Mouse (Mus musculus) left cerebral cortex, adult 2 months (tissue): Measurements from ENCODE around the gene Cpd. TPM values are rescaled to one million over a fixed set of nuclear protein-coding genes. Genes with fewer than 3 reads are reported as not detected.

ENCODE experiments used
- DNase-seq, 2 experiments: peaks; one replicate each; pipeline ENCODE4 v3.0.0; 2021 to 2022; ENCODE audit warnings: low spot score in 2 of 2, mixed read lengths in 1 of 2; ENCODE audit errors: extremely low spot score in 1 of 2
- H3K27ac ChIP-seq: fragments of 200-600 bp; 2 replicates; pipeline ENCODE4 v1.8.1; 2022
- H3K4me3 ChIP-seq: fragments of 200-600 bp; 2 replicates; pipeline ENCODE4 v1.8.1; 2022
- CTCF ChIP-seq: fragments of 200-600 bp; IDR thresholded peaks from 2 replicates; pipeline ENCODE4 v1.8.1; 2022; ENCODE audit warnings: antibody characterized with exemption, mild to moderate bottlenecking, moderate library complexity
- intact Hi-C: fragments of 180-260 bp; cut with DNase I; formaldehyde crosslinking; loops from one replicate; pipeline ENCODE4 v1.15.1; 2025
- total RNA-seq, 2 experiments: library from RNA; stranded (reverse); gene quantifications; 2 replicates each; pipeline ENCODE4 v1.2.3; 2021

Gene Cpd
- total RNA-seq, 2 experiments from 2014 or later: 53.0 to 56.8 TPM

GRCm38 (mm10) chr11:76730650-76731049, 116.2 kb downstream of the Cpd start:
- DNase-seq: no peak
- H3K4me3 ChIP-seq: no peak overlapping the region
- H3K27ac ChIP-seq: no peak overlapping the region
- no peak for TF ChIP-seq CTCF
- intact Hi-C loops: loop anchor here (10.0 kb wide), 1 partner anchor 216 kb away; no protein-coding TSS in a partner anchor

Other genes starting within 250 kb of the Cpd start
- gene Abr, start 224.7 kb downstream of the Cpd start, total RNA-seq: 100 to 1,000 TPM; 436 to 450 TPM
- gene Bhlha9, start 174.5 kb downstream of the Cpd start, total RNA-seq: 1 to 10 TPM; 3.2 to 3.8 TPM
- under 1 TPM; 0.50 to 0.68 TPM for gene Trarg1, start 167.2 kb downstream of the Cpd start, total RNA-seq
- 10 to 100 TPM; 43.1 to 49.3 TPM for gene Gosr1, start 83.4 kb downstream of the Cpd start, total RNA-seq
- not detected for gene Tmigd1, start 55.1 kb upstream of the Cpd start, total RNA-seq
- 10 to 100 TPM; 52.4 to 58.8 TPM for gene Blmh, start 77.8 kb upstream of the Cpd start, total RNA-seq
- under 1 TPM in 1 of 2 experiments, not detected in 1; 0.41 TPM for gene Slc6a4, start 151.6 kb upstream of the Cpd start, total RNA-seq
- 10 to 100 TPM; 14.3 to 18.5 TPM for gene Nsrp1, start 231.4 kb upstream of the Cpd start, total RNA-seq